Mouse (Mus musculus): ENCODE data around the gene Zbtb20. TPM values are rescaled to one million over a fixed set of nuclear protein-coding genes. Genes with fewer than 3 reads are reported as not detected.

The Zbtb20 gene
- polyA plus RNA-seq, 2 experiments from 2014 or later, result 41.3 to 43.4 TPM

DNA sequence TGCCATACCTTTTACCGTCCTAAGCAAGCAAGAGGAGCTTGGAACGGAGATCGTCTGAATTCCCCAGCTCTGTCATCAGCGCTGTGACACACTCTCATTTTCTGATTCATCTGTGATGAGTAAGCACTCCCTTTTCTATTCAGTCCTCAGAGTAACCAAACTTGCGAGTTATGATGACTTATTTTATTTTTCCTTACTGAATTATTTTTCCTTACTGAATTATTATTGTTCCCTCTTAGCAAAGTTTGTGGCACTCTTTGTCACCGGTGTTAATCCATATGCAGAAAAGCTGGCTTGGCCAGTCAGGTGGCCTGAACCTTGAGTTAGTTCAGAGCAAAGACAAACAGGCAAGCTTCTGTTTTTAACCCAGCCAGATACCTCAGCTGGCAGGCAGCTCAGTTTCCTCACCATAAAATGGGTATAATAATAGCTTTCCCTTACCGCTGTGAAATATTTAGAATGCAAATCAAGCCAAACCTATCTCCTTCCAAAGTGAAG is 583.1 kb downstream of the Zbtb20 start:
- ATAC-seq, result no peak

DNA sequence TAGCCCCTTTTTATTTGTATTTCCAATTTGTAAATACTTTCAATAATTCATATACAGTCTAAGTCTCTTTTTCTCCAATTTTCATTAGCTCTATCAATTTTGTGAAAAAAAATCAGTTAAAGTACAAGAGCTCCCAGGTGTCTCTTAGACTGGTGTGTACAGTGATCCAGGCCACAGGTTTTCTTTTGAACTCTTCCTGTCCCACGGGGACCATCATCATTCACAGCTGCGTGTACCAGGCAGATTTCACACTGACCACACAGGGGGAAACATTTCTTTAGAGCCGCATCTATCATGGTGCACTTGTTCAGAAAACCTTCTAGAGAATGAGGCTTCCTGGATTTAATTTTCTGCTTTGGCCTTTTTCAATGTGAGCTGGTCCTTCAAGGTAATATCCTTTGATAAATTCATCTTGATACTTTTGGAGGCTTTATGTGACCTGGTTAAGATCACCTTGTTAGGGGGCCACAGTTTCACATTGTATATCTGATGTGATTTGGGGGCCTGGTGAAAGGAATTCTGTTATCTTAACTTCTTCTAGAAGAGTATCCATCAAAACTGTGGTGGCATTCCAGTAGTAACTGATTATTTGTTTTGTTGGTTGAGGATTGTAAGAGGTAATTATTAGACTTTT is 586.2 kb downstream of the Zbtb20 start:
- ATAC-seq, result no peak

DNA sequence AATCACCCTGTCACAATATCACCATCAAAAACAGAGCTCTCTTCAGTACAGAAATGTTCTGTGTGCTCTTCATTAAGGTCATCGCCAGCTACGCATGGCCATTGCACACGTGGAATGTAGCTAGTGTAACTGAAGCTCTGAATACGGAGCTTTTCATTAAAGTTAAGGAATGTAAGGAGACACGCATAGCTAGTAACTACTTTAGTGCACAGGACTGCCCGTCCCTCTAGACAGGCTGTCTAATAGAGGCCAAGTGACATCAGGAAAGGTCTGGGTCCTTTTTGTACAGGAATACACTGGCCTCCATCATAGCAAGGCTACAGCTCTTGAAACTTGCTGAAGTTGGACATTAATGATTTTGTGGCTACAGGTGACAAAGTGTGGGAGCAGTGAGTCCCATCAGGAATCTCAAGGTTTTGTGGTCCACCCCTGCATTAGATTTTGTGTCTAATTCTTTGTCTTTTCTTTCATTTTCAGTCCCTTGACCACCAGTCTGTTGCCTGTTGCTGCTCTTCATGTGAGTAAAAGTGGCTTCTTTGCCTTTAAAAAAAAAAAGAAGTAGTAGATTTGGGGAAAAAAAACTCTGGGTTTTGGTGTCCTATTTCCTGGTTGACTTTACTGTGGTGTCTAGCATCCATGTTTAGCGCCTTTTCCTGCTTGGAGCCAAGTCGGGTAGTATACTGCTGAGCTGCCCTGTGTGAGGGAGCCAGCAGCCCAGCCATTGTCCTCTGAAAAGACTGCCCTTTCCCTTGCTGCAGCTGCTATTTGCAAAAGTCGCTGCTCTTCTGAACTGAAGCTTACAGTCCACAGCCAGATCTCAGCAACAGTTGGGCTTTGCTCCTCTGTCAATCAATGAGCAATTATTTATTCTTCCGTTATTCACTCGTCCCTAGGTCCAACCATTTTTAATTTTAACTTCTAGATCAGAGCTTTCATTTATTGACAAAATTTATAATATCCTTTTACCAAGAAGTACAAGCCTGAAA is 587.1 kb downstream of the Zbtb20 start:
- ATAC-seq, result no peak

DNA sequence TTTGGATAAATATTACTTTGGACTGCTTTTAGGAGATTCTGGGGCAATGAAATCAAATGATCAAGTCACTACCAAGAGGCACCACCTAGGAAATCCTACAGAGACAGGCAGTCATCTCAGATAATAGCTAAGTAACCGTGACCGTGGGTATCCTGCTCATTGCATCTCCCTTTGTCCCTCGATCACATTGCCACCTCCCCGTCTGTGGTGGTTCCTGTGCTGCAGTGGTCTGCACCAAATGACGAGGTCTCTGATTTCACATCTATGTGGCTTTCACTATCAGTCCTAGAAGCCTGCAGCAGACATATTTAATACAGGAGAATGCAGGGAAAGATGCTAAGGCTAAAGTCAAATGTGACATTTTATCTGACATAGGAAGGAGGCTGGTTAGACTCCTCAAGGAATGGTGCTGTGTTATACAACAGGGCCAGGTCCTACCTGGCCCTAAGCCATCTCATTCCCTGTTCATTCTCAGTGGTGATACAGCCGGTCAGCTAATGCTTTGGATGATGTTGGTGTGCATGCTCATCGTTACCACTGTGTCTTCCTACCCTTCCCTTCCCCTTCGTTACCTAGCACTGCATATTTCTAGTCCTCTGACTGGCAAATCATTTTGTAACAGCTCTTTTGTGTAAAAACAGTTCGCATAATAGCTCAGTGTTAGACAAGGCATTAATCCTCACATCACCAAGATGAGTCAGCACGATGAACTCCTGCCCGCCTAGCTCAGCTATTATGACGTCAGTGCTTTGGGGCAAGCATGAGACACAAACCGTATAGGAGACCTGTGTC is 588.2 kb downstream of the Zbtb20 start:
- ATAC-seq, result no peak

DNA sequence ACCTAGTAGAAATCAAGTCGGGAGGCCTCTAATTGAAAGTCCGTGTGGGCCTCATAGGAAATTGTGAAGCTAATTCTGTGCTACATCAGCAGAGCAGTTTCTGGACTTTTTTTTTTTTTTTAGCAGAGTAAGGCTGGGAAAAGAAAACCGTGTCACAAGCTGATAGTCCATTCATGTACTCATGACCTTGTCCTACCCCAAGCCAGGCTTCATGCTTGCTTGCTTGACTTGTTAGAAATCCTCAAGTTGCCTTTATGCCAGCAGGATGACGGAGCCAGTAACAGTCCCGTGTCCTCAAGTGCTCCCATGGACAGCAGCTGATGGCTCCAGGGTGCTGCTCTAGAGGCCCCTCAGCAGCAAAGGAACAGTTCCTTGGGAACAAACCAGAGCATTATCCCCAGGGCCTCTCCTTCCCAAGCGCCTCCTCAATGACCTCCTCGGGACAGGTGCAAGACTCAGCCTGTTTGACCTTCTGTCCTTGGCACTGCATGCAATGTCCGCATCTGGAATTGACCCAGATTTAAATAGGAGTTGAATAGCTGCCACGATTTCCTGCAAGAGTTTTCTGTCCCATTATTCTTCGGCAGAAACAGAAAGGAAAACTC is 588.9 kb downstream of the Zbtb20 start:
- no peak for ATAC-seq

DNA sequence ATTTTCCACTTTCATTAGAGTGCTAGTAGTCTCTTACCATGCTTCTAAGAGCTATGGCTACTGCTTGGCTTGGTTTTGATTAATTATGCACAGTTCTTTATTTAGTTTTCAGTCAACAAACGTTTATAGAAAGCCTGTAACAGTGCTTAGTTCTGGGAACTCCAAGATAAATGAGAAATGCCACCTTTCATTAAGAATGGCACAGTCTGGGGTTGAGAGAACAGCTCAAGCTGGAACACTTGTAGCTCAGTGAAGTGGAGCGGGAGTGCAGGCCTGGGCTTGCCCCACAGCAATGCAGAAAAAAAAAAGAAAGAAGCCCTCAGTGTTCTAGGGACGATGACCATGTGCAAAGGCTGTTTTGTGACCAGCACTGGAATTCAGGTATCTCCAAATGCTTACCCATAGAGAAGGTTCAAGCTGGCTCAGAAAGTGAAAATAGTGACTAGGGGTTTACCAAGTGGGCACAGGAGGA is 589.7 kb downstream of the Zbtb20 start:
- no peak for ATAC-seq

DNA sequence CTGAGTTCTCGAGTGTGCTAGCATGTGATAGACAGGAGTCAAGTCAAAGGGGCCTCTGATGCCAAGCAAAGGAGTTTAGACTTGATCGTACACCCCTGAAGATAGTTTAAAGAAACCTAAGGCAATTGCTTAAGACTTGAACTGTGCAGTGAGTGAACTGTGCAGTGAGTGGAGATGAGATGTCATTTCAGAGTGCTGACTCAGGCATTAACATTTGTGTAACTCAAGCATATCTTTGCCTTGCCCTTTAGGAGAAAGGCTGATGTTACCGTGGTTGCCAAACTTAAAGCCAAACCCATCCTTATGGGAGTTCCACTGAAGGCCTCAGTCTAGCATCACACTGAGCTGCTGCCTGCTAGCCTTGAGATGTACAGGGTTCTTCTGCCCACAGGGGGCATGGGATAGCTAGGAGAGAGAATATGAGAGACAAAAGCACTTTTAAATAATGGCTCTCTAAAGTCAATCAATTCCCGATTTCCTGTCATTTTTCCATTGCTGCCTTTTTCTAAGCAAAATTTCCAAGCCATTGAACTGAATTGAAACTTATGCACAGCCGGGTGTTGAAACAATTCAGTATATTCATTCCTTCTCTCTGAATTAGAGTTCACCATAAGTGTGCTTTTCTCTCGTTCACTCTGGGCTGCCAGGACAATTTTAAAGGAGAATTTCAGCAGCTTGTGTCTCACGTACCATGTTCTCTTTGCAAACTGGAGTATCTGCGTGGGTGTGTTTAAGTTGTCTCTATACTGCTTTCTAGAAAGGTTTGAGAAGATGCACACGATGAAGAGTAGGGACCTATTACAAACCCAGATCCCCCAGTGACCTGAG is 590.5 kb downstream of the Zbtb20 start:
- no peak for ATAC-seq

DNA sequence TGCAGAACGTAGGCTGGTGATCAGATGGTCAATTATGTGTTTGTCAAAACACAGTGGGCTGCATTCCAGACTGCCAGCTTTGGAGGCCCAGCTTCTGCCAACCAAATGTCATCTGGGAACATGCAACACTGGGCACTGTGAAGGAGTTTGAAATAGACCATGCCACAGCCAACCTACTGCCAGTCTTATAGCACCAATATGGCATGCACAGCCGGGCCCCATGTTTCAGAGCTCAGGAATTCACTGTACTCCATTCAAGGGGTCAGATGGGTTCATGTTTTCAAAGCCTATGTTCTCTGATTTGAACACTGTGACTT is 591.0 kb downstream of the Zbtb20 start:
- no peak for ATAC-seq

DNA sequence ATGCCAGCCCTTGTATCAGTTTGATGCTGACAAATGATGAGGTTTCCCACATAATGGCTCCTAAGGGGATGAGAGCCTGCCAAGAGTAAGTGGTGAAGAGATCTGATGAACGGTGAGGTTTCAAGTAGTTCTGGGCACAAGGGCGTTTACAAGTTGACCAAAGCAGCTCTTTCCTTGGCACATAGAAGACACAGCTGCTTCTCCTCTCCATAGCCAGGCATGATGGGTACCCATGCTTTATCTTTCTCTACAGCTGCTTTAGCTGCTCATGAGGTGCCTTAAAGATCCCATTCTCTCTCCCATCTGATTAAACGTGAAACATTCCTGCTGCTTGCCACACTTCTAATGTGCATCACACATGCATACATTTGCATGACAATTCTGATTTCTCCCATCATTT is 595.4 kb downstream of the Zbtb20 start:
- no peak for ATAC-seq

DNA sequence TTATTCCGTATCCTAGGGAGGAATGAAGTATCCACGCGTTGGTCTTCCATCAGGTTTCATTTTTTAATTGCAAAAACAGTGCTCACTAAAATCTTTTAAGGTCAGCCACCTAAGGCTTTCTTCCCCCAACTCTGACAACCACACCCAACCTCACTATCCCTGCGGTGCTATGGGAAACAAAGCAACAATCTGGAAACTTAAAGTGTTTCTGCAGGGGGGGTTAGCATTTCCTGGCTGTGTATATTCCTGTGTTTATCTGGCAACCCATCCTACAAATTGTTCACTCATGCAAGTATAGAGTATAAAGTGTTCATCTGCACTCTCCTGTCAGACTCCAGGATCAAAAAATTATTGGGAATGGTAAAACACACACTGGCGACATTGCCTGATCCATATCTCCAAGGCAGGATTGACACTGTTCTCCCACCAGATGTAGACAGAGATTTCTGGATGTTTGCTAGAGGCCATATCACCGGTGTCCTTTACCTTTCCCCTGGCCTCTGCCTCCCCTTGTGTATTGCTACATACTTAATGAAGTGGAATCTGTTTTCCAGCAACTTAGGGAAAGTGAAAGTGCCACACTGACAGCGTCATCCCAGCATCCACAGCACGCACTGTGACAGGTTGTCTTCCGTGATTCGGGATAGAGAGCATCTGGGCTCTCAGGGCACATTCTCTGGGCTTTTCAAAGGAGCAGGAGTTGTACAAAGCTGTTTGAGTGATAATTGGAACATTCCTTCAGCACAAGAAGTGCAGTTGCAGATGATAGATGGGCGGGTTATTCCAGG is 599.5 kb downstream of the Zbtb20 start:
- ATAC-seq, result no peak

DNA sequence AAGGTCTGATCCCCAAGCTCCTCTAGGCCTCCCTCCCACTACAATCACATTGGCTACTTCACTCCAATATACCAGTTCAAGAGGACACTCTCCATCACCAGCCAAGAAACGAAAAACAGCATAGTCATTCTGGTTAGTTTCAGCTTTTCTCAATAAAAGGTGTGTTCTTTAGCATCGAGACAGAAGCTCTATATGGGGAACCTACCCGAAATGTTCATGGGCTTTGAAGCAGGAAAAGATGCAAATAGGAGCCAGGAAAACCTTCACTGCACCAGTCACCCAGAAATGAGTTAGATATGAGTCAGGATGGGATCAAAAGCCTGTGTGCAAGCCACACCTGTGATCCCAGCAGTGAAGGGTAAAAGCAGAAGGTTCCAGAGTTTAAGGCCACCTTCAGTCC is 601.2 kb downstream of the Zbtb20 start:
- ATAC-seq, result no peak

DNA sequence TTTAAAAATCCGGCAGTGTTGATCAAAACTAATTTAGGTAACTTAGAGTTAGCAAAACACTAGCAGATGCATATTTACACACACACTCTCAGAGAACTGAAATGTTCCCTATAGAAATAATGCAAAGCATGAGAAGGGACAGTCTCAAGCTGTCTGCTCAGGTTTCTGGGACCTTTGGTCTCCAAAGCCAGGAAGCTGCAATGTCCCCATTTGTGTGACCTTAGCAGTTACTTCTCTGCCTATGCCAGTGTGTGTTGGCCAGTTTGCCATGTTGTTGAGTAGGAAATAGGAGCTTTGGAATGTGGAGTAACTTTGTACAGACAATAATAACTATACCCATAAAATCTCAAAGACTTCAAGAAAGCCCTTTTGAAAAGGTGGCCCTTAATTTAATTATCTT is 602.7 kb downstream of the Zbtb20 start:
- ATAC-seq, result no peak

DNA sequence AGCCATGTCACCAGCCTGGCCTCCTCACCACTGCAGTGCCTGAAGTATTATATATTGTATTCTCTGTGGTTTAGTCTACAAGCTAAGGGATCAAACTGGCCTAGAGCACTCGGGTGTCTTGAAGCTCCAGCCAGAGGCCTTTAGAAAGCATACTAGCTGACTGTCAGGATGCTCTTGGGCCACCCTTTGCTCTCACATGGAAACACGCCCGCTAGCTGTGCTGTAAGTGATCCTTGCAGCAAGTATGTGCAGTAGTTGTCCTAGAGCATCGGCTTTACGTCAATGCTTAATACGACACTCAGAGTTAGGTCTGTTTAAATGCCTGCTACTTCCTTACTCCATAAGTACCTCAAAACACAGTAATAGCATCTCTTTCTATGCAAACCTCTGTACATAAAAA is 604.9 kb downstream of the Zbtb20 start:
- ATAC-seq, result no peak

DNA sequence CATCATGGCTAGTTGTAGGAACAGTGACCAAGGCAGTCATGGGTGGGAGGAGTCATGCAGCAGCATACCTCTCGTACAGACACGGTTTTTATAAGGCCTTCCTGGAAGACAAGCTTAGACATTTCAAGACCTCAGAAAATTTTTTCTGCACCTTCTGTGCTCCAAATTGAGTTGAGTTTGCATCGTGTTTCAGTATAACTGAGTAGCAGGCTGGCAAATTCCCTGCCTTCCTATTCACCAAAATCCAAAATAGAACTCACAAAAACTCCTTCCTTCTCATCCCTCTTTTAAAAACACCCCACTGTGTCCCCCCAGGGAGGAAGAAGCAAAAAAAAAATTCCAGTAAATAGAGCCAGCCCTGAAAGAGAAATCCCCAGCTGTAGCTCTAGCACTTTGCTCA is 606.4 kb downstream of the Zbtb20 start:
- no peak for ATAC-seq

DNA sequence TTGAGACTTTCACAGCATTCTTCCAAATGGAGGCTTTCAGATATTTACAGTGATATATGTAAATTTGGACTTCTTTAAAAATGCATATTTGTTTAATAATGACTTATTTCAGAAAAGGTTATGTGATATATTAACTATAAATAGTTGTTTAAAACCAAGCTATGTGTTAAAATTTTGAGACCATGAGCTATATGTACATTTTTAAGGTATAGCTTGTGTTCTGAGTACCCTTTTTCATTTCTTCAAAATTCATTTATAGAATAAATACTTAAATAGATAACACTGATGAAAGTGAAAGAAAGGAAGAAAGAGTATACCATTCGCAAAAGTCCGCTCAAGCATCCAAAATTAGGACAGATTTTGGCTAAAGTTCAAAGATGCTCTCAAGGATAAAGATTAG is 607.1 kb downstream of the Zbtb20 start:
- ATAC-seq, result no peak

DNA sequence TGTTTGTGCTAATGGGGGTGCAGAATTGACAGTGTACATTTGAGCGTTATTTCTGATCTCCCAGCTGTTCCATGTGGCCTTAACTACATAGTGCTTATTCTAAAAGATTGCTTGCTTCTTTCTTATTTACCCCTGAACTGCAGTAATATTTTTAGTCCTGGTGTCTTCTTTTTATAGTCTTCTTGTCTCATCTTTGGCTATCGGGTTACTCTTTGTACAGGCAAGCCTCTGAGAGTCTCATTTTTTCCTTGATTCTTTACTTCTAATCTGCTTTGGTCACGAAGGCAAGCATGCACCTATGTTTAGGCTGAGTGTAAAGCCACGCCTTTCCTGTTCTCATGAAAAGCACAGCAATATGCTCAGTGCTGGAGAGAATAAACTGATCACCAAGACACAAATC is 608.7 kb downstream of the Zbtb20 start:
- no peak for ATAC-seq

DNA sequence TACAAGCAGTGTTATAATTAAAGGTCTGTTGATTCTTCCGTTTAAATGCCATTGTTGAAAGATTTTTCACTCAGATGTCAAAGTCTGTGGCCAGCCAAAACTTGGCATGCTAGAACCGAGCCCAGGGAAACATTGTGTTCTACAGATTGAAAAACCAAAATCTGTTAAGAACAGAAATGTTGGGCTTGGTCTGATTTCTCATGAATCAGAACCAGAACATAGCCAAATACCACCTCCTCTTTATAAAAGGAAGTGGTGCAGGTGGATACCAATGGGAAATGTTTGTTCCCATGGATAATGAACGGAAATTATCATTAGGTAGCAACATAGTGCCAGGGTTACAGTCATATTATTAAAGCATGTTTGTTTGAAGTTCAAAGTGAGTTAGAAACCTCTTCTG is 613.7 kb downstream of the Zbtb20 start:
- ATAC-seq, result no peak

DNA sequence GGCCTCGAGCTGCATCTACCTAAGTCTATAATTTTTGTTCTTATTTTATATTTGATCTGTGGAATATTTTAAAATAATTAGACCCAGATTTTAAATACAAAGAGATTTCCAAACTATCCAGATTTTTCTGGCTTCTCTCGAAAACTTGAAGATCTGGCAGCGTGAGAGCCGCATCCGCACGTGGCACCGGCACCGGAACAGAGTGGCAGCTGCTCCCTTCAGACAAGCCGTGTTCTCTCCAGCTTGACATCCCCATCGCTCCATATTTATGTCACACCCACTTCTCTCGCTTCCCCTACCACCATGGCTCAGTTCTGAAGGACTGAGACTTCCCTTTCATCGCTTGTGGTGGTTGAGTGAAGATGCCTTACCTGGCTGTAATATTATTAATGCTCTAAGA is 614.3 kb downstream of the Zbtb20 start:
- ATAC-seq, result no peak

DNA sequence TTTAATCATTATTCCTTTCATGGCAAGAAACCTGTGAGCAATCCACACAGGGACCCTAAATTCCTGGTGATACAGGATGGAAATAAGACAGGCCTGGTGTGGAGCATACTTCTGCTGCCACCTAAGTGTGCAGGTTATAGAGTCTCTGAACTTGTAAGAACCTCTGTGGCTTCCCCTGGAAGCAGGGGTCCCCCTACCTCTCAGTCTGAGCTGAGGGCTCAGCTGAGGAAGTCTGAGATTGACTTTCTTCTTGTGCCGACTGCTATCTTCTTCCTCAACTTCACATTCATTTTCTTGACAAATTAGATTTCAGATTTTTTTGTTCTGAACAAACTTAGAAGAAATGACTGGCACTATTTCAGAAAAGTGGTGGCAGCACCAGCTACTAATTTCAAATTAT is 617.2 kb downstream of the Zbtb20 start:
- ATAC-seq, result no peak

DNA sequence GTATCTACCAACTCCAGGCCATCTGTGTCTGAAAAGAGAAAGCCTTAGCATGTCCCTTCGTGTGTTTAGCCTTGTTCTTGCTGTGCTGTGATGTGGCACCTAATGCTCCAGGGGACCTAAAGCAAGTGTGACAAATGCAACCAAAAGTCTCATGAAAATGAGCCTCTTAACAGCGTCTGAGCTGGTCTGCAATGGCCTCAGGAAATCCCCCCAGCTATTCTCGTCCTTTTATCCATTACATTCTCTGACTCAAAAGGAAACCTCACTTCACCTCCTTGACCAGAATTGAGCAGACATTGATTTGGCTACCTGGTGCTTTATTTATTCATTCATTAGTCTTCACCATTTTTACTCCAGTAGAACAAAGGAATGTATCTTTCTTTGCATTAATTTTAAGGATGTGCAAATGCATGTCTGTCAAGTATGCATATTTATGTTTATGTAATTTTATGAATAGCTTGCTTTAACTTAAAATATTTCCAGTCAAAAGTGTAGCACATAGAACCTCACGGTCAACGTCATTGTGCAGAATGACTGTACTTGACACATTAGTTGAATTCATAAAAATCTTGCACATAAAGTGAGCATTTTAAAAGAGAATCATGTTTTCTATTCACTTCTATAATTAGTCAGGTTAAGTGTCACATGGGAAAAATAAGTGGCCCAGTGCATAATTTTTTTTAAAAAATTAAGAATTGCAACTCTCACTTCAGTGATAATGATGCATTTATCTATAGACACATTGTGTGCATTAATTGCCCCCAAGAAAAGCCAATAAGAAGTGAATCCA is 618.1 kb downstream of the Zbtb20 start:
- ATAC-seq, result no peak

Data from activated CD4-positive, CD25-positive, alpha-beta regulatory T cell, adult 4 months (primary cell).